Mouse (Mus musculus): ENCODE results near the gene Polr3g. TPM values are rescaled to one million over a fixed set of nuclear protein-coding genes. Genes with fewer than 3 reads are reported as not detected.

Gene Polr3g
- total and polyA plus RNA-seq, 3 experiments, result 26.2 to 79.4 (median 36.8) TPM

GRCm38 (mm10) chr13:81713896-81714295, 3.1 kb upstream of the Polr3g start (continued):
- TF ChIP-seq CTCF (IDR thresholded peaks at IDR 0.05 in 2 of 3, conservative IDR thresholded peaks at IDR 0.05 in 1 of 3; ENCODE audit: control insufficient read depth in 1 of 3, insufficient read depth in 1 of 3, low read depth in 2 of 3, low read length in 3 of 3, poor library complexity in 1 of 3, severe bottlenecking in 1 of 3) (no peak), NRF1 (IDR thresholded peaks at IDR 0.05; ENCODE audit: insufficient read depth, low read depth, low read length, poor library complexity, severe bottlenecking) (no peak), RCOR1 (IDR thresholded peaks at IDR 0.05; ENCODE audit: low read depth, low read length) (peak; percentile 35; the same call in 1 of the 2 replicates), SMC3 (IDR thresholded peaks at IDR 0.05; ENCODE audit: low read depth, low read length) (no peak), GABPA (IDR thresholded peaks at IDR 0.05; ENCODE audit: low read depth, low read length) (no peak), USF2 (IDR thresholded peaks at IDR 0.05; ENCODE audit: borderline replicate concordance in 1 of 2, insufficient read depth in 1 of 2, low read depth in 1 of 2, low read length in 2 of 2) (0 out of 4 replicates have a peak, but pooled peaks of 1 of the 2 experiments have one; percentile 44), MAFK (IDR thresholded peaks at IDR 0.05; ENCODE audit: borderline replicate concordance, low read depth, low read length) (no peak), ZMIZ1 (IDR thresholded peaks at IDR 0.05; ENCODE audit: low read depth, low read length) (no peak), MAX (IDR thresholded peaks at IDR 0.05; ENCODE audit: low read length) (peak; percentile 35; the same call in 1 of the 2 replicates), ZKSCAN1 (IDR thresholded peaks at IDR 0.05; ENCODE audit: low read depth, low read length) (no peak), HCFC1 (IDR thresholded peaks at IDR 0.05; ENCODE audit: low read depth, low read length) (no peak), CHD1 (IDR thresholded peaks at IDR 0.05; ENCODE audit: low read depth, low read length) (no peak), TCF12 (IDR thresholded peaks at IDR 0.05; ENCODE audit: low read depth, low read length) (peak; percentile 20; the same call in 1 of the 2 replicates), POLR2AphosphoS5 (IDR thresholded peaks at IDR 0.05; ENCODE audit: borderline replicate concordance, low read depth, low read length) (no peak)

DNA sequence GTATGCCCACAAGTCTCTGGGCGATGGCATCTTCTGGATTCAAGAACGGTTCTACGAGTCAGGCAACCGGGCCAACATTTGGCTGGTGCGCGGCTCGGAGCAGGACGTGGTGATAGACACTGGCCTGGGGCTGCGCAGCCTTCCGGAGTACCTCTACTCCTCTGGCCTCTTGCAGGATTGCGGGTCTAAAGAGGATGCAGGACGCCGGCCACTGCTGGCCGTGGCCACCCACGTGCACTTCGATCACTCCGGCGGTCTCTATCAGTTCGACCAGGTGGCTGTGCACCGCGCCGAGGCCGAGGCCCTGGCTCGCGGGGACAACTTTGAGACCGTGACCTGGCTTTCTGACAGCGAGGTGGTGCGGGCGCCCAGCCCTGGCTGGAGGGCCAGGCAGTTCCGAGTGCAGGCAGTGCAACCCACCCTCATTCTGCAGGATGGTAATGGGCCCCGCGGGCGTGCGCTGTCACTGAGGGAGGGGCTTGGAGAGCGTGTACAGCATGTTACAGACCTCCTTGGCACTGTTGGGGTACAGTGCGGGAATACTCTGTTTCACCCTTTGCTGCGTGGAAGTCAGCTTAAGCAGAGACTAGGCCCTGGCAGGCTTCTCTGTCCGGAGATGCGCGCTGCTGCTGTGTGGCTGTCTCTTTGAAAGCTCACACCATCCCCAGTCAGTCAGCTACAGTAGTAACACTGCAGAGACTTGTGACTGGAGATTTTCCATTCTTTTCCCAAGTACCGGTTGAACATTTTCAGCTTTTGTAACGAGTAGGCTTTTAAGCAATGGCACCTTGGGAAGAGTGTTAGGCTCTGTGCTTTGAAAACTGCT, 946 bp upstream of the Polr3g start:
- H3K4me1 ChIP-seq (ENCODE audit: control insufficient read depth in 1 of 2, insufficient read depth in 2 of 2, low read length in 2 of 2), result peaks cover 5 to 27% of the 10 kb centered on the region in 2 experiments; a peak in 3 of 4 replicates
- peak; percentile 62 for DNase-seq (ENCODE audit: low read depth, low spot score)
- H3K9me3 ChIP-seq (replicated peaks; ENCODE audit: insufficient read depth, low read length), result no peaks in the 10 kb centered on the region
- H3K27ac ChIP-seq (ENCODE audit: control insufficient read depth, low read depth, low read length), result peak overlapping the region; percentile 54
- H3K9ac ChIP-seq (ENCODE audit: control insufficient read depth, low read depth, low read length, poor library complexity, severe bottlenecking), result peak overlapping the region; percentile 81
- peaks cover 19% of the 10 kb centered on the region for H3K79me2 ChIP-seq (ENCODE audit: control insufficient read depth, insufficient read depth, low read length, poor library complexity)
- H3K27me3 ChIP-seq (ENCODE audit: control insufficient read depth in 1 of 2, insufficient read depth in 2 of 2, low read length in 2 of 2), result no peaks in the 10 kb centered on the region
- H3K4me3 ChIP-seq (ENCODE audit: control insufficient read depth in 1 of 2, insufficient read depth in 1 of 2, low read depth in 2 of 2, low read length in 2 of 2), result peak overlapping the region; percentile 72 to 90
- peaks cover 0 to 35% of the 10 kb centered on the region in 2 experiments; a peak in 3 of 4 replicates for H3K36me3 ChIP-seq (ENCODE audit: control insufficient read depth in 1 of 2, insufficient read depth in 2 of 2, low read length in 2 of 2)
- TF ChIP-seq MAFK (IDR thresholded peaks at IDR 0.05; ENCODE audit: borderline replicate concordance, low read depth, low read length) (no peak), UBTF (IDR thresholded peaks at IDR 0.05; ENCODE audit: borderline replicate concordance, insufficient read depth, low read depth, low read length) (0 out of 2 replicates have a peak, but pooled peaks have one; percentile 36), MEF2A (IDR thresholded peaks at IDR 0.05; ENCODE audit: extremely low read depth, insufficient replicate concordance, low read depth, low read length, poor library complexity, severe bottlenecking) (no peak), POLR2A (IDR thresholded peaks at IDR 0.05; ENCODE audit: control insufficient read depth in 1 of 2, insufficient read depth in 1 of 2, low read depth in 1 of 2, low read length in 2 of 2, poor library complexity in 1 of 2) (peak in 1 of 2 experiments; percentile 15; a peak in 1 of 4 replicates), USF2 (IDR thresholded peaks at IDR 0.05; ENCODE audit: borderline replicate concordance in 1 of 2, insufficient read depth in 1 of 2, low read depth in 1 of 2, low read length in 2 of 2) (no peak), RCOR1 (IDR thresholded peaks at IDR 0.05; ENCODE audit: low read depth, low read length) (no peak), POLR2AphosphoS2 (IDR thresholded peaks at IDR 0.05; ENCODE audit: low read length) (no peak), ZKSCAN1 (IDR thresholded peaks at IDR 0.05; ENCODE audit: low read depth, low read length) (no peak), MAX (IDR thresholded peaks at IDR 0.05; ENCODE audit: low read length) (peak; percentile 33; the same call in 1 of the 2 replicates), HCFC1 (IDR thresholded peaks at IDR 0.05; ENCODE audit: low read depth, low read length) (no peak), ELF1 (IDR thresholded peaks at IDR 0.05; ENCODE audit: low read depth, low read length) (no peak), POLR2AphosphoS5 (IDR thresholded peaks at IDR 0.05; ENCODE audit: borderline replicate concordance, low read depth, low read length) (no peak), SMC3 (IDR thresholded peaks at IDR 0.05; ENCODE audit: low read depth, low read length) (no peak), KAT2A (conservative IDR thresholded peaks at IDR 0.05; ENCODE audit: low read depth, low read length) (no peak), TAL1 (IDR thresholded peaks at IDR 0.05; ENCODE audit: low read length) (no peak), ZC3H11A (IDR thresholded peaks at IDR 0.05; ENCODE audit: low read depth, low read length) (no peak), RAD21 (IDR thresholded peaks at IDR 0.05; ENCODE audit: low read depth, low read length) (no peak), E2F4 (IDR thresholded peaks at IDR 0.05; ENCODE audit: borderline replicate concordance, low read depth, low read length) (no peak), GATA1 (IDR thresholded peaks at IDR 0.05; ENCODE audit: low read depth, low read length) (no peak), CHD2 (IDR thresholded peaks at IDR 0.05; ENCODE audit: low read length) (no peak), ETS1 (IDR thresholded peaks at IDR 0.05; ENCODE audit: low read depth, low read length) (no peak), MYC (IDR thresholded peaks at IDR 0.05; ENCODE audit: low read depth, low read length) (no peak), CTCF (IDR thresholded peaks at IDR 0.05 in 2 of 3, conservative IDR thresholded peaks at IDR 0.05 in 1 of 3; ENCODE audit: control insufficient read depth in 1 of 3, insufficient read depth in 1 of 3, low read depth in 2 of 3, low read length in 3 of 3, poor library complexity in 1 of 3, severe bottlenecking in 1 of 3) (no peak), NRF1 (IDR thresholded peaks at IDR 0.05; ENCODE audit: insufficient read depth, low read depth, low read length, poor library complexity, severe bottlenecking) (no peak), USF1 (IDR thresholded peaks at IDR 0.05; ENCODE audit: low read depth, low read length) (no peak)
